Mouse (Mus musculus) spleen, postnatal 10 days (tissue): Measurements from ENCODE around the gene Ankfn1.

Experiments used
- DNase-seq, 2 experiments: peaks; one replicate each; pipeline ENCODE4 v3.0.0; 2021 to 2022; ENCODE audit warnings: low spot score in 2 of 2

The Ankfn1 gene

DNA sequence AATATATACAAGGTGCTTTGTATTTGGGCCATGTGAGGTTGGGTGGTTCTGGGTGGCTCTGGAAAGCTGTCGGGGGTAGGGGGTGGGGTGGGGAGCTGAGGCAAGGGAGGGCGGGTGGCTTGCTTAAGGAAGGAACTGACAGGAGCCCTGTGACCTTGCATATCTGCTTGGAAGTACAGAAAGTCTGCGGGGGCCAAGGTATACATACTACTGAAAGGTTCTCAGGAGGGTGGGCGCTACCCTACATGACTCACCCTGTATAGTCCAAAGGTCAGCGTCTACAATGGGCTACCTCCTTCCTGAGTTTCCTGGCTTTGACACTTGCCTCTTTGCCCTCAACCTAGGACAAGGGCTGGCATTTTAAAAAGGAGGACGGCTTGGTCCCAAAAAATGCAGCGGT, 407.1 kb downstream of the Ankfn1 start:
- no peak for DNase-seq

DNA sequence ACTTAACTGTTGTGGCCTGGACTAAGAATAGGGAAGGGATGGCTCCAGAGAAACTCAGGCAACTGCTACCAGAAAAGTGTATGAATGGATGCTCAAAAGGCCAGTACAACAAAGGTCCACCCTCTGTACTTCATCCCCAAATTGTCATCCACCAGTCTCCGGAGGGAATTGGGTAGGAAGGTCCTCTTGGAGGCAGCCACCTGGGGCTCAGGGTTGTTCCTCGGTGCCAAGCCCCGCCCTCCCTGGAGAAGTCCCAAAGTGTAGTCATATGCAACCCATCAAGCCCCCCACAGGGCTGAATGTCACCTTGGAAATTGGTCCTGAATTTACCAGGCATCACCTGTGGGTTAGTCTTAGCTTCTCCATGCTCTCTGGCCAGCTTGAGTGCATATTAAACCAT, 413.5 kb downstream of the Ankfn1 start:
- DNase-seq = no peak

DNA sequence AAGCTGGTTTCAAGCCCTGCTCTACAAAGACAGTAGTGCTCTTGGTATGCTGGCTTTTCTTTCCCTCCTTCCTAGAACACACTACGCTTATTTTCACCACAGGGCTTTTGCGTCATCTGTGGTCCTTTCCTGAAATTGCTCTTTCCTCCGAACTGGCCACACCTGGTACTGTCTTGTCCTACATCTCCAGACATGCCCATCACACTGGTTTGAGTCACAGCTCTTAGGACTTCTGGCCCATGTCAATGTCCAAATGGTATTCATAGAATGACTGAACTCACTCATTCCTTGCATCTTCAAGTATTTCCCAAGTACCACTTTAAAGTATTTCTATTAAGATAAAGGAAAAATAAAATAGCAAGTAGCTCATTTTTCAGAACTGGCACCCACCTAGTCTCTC, 416.6 kb downstream of the Ankfn1 start:
- DNase-seq = no peak

DNA sequence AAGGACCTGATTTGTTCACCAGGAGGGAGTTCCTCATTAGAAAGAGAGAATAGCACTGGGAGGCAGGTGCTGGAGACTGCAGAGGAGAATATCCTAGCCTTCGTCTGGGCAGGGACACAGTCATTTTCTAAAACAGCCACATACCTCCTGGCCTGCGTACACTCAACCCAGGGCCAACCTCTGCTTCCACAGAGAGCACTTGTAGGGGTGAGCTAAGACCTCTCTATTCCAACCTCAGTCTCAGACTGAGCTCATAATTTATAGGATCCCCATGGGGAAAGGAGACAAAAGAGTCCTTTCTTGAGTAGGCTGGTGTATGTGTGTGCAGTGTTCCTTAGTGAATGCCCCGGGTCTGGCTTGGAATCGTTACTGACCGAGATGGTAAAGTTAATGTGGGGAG, 418.9 kb downstream of the Ankfn1 start:
- no peak for DNase-seq

DNA sequence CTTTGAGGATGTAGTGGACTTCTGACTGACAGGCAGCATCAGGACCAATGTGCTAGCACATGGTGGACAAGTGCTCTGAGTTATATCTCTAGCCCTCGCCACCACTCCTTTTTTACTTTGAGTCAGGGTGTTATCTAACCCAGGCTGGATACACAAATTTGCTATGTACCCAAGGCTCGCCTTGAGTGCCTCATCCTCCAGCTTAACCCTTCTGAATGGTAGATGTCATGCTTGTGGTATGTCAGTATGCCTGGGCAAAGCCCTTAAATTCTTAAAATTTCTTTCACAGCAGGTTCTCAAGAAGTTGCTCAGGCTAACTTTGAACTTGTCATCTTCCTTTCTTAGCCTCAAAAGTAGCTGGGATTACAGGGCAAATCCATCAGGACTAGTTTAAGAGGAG, 421.0 kb downstream of the Ankfn1 start:
- no peak for DNase-seq

DNA sequence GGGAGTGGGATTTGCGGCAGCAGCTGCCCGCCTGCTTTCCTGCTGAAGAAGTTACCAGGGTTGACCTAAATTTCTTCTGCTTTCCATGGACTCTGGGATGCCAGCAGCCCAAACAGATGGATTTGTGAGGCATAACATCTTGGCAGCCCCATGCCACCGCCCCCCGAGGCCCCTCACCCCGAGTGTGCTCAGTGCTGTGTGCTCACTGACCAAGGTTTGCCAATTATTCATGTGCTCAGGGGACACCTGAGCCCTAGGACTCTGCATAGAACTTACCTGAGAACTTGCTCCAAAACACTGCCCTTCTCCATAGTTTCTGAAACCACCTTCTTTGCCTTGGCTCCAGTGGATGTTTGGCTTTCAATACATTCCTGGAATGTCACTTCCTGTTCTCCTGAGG, 421.4 kb downstream of the Ankfn1 start:
- no peak for DNase-seq

DNA sequence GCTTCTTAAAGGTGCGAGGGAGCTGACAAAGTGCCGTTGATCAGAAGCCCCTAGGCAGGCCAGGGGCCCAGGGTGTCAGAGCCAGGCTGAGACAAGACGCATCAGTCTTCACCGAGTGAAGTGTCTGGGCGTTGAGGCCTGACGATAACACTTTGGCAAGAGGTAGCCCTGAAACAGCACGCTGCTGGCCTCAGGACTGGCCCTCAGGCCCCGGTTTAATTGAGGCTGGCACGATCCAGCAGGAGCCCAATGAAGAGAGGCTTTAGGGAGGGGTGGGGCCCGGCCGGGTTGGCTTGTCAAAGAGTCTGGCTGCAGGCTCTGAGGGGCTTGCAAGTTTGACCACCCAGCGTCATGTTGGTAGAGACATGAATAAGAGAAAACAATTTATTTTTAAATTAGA, 437.2 kb downstream of the Ankfn1 start:
- DNase-seq = no peak
